Mouse (Mus musculus) urinary bladder, adult 2 months (tissue): ENCODE measurements around the gene Tbx15. TPM values are rescaled to one million over a fixed set of nuclear protein-coding genes. Genes with fewer than 3 reads are reported as not detected.

ENCODE experiments used
- DNase-seq: peaks from one replicate; pipeline ENCODE4 v3.0.0; 2022; ENCODE audit warnings: low spot score
- polyA plus RNA-seq: library from polyadenylated mRNA; depleted of rRNA; stranded (reverse); fragments of >200 nt; gene quantifications from 2 replicates; pipeline ENCODE4 v1.2.3, GENCODE M21; 2012; rRNA removed

The Tbx15 gene
- polyA plus RNA-seq, 1 experiment: 0.25 TPM

- DNase-seq: no peak
These were observed 146.9 kb downstream of the Tbx15 start for GRCm38 (mm10) chr3:99387127-99387526.

Other genes starting within 250 kb of the Tbx15 start
- gene Wars2, start 99.3 kb upstream of the Tbx15 start, polyA plus RNA-seq: 5.6 and 6.5 TPM in 2 replicates